Mouse (Mus musculus) forebrain, postnatal 0 days (tissue): ENCODE data around the gene Tcn2. TPM values are rescaled to one million over a fixed set of nuclear protein-coding genes. Genes with fewer than 3 reads are reported as not detected.
"Not testable (repeated sequence)": the region's sequence is repeated elsewhere in the genome, so short reads cannot be mapped to it uniquely, and the experiment has no call there.

Experiments
- ATAC-seq: fragments of 200-750 bp; cut with Nextera tagmentation; 2 replicates; pipeline ENCODE4 v1.8.0; 2017; ENCODE audit warnings: mild to moderate bottlenecking, moderate library complexity
- DNase-seq: peaks from one replicate; pipeline ENCODE4 v3.0.0-alpha.2; 2015
- H3K27ac ChIP-seq: fragments of 300-500 bp; sonication (generic); 2 replicates; pipeline ENCODE4 v1.5.1; 2014; ENCODE audit warnings: low read depth, mild to moderate bottlenecking, antibody characterized with exemption, low read length, moderate library complexity, mixed read lengths
- H3K27me3 ChIP-seq: fragments of 300-500 bp; sonication (generic); 2 replicates; pipeline ENCODE4 v1.6.1; 2014; ENCODE audit warnings: mild to moderate bottlenecking, low read length, mixed read lengths; ENCODE audit not compliant: insufficient read depth
- H3K36me3 ChIP-seq: fragments of 300-500 bp; sonication (generic); 2 replicates; pipeline ENCODE4 v1.6.1; 2014; ENCODE audit warnings: mild to moderate bottlenecking, moderate library complexity; ENCODE audit not compliant: insufficient read depth
- H3K4me1 ChIP-seq: fragments of 300-500 bp; sonication (generic); 2 replicates; pipeline ENCODE4 v1.6.1; 2014; ENCODE audit warnings: antibody characterized with exemption; ENCODE audit not compliant: insufficient read depth
- H3K4me2 ChIP-seq: fragments of 300-500 bp; sonication (generic); 2 replicates; pipeline ENCODE4 v1.6.1; 2014; ENCODE audit warnings: low read depth, mild to moderate bottlenecking, moderate library complexity
- H3K4me3 ChIP-seq: fragments of 300-500 bp; sonication (generic); 2 replicates; pipeline ENCODE4 v1.5.1; 2014; ENCODE audit warnings: low read depth, low read length, mixed read lengths
- H3K9ac ChIP-seq: fragments of 300-500 bp; sonication (generic); 2 replicates; pipeline ENCODE4 v1.6.1; 2014; ENCODE audit warnings: mild to moderate bottlenecking
- H3K9me3 ChIP-seq: fragments of 300-500 bp; sonication (generic); 2 replicates; pipeline ENCODE4 v1.6.1; 2016; ENCODE audit warnings: low read length
- CTCF ChIP-seq: sonication (generic); IDR thresholded peaks from 2 replicates; pipeline ENCODE4 v1.5.1; 2016; ENCODE audit warnings: antibody characterized with exemption, control low read depth, low read depth
- WGBS: fragments of 180-500 bp; shearing (Covaris S2); extraction: QIAGEN DNeasy Blood & Tissue Kit; methylation state at CpG from one replicate; pipeline ENCODE4 v1.1.7; 2014; 5-methylcytosine and 5-hydroxymethylcytosine counted together
- polyA plus RNA-seq: library from polyadenylated mRNA; unstranded; fragments of >200 nt; fragmentation: Nextera tagmentation; extraction: Ambion mirVana; gene quantifications from 2 replicates; pipeline ENCODE4 v1.2.1, GENCODE M21; 2015
- total RNA-seq: library from RNA; depleted of rRNA; stranded (reverse); fragments of >200 nt; gene quantifications from 2 replicates; pipeline ENCODE4 v1.2.3, GENCODE M21; 2014

Tcn2 gene
- total and polyA plus RNA-seq, 2 experiments from 2014 or later: 20.9 to 24.1 TPM

GRCm38 (mm10) chr11:3969837-3970236 lies 37.9 kb upstream of the Tcn2 start:
- H3K36me3 ChIP-seq: peaks cover 51% of the 10 kb centered on the region
- WGBS: 89% methylated on average over 3 of the region's 3 CpGs

GRCm38 (mm10) chr11:3964416-3965172 lies 32.6 kb upstream of the Tcn2 start:
- no peak for TF ChIP-seq CTCF
- peak overlapping the region; percentile 61 for H3K9ac ChIP-seq
- H3K27ac ChIP-seq: peak overlapping the region; percentile 60; the same call in 1 of the 2 replicates
- ATAC-seq (no peak), DNase-seq (no peak)
- H3K4me1 ChIP-seq: peaks cover 8% of the 10 kb centered on the region
- H3K9me3 ChIP-seq: no peaks in the 10 kb centered on the region
- no peaks in the 10 kb centered on the region for H3K27me3 ChIP-seq
- H3K4me3 ChIP-seq: peak overlapping the region; percentile 70
- H3K4me2 ChIP-seq: peak overlapping the region; percentile 82
- 15% methylated on average over 11 of the region's 11 CpGs for WGBS
- peaks cover 4% of the 10 kb centered on the region; the same call in 1 of the 2 replicates for H3K36me3 ChIP-seq

More at GRCm38 (mm10) chr11:3969837-3970236, 37.9 kb upstream of the Tcn2 start:
- TF ChIP-seq CTCF: peak; percentile 49
- Histone ChIP-seq H3K4me3 (no peak overlapping the region), H3K27ac (no peak overlapping the region), H3K4me2 (no peak overlapping the region), H3K27me3 (no peaks in the 10 kb centered on the region), H3K9me3 (no peaks in the 10 kb centered on the region), H3K4me1 (peaks cover 2% of the 10 kb centered on the region), H3K9ac (no peak overlapping the region)
- ATAC-seq: no peak
- DNase-seq: no peak

GRCm38 (mm10) chr11:3963610-3964415 lies 31.9 kb upstream of the Tcn2 start, which contains the start of gene Pes1:
TSS of gene Pes1 (plus strand) at chr11:3963975.
- Histone ChIP-seq H3K27ac (peak within 1 kb of the TSS; percentile 60), H3K9me3 (no peaks in the 10 kb centered on the region), H3K4me1 (peaks cover 8% of the 10 kb centered on the region), H3K4me3 (peak within 1 kb of the TSS; percentile 70), H3K36me3 (0 out of 2 replicates have a peak, but pooled peaks cover 4% of the 10 kb centered on the region), H3K9ac (peak within 1 kb of the TSS; percentile 61), H3K27me3 (no peaks in the 10 kb centered on the region), H3K4me2 (peak within 1 kb of the TSS; percentile 82)
- TF ChIP-seq CTCF: no peak
- under 1% methylated on average over 31 of the region's 31 CpGs for WGBS
- DNase-seq: peak; percentile 96
- peak; percentile 97 for ATAC-seq

- H3K27ac ChIP-seq: peak overlapping the region; percentile 60
- peak overlapping the region; percentile 61; the same call in 1 of the 2 replicates for H3K9ac ChIP-seq
- H3K36me3 ChIP-seq: 0 out of 2 replicates have a peak, but pooled peaks cover under 1% of the 10 kb centered on the region
- H3K4me3 ChIP-seq: peak overlapping the region; percentile 70
- ATAC-seq: 0 out of 2 replicates have a peak, but pooled peaks have one; percentile 4
- no peaks in the 10 kb centered on the region for H3K9me3 ChIP-seq
- peak overlapping the region; percentile 82 for H3K4me2 ChIP-seq
- H3K4me1 ChIP-seq: peaks cover 8% of the 10 kb centered on the region
- no peak for TF ChIP-seq CTCF
- WGBS: 87% methylated on average over 10 of the region's 10 CpGs
- DNase-seq: no peak
- no peaks in the 10 kb centered on the region for H3K27me3 ChIP-seq
Observed at GRCm38 (mm10) chr11:3963155-3963554, 31.2 kb upstream of the Tcn2 start.

- no peak for TF ChIP-seq CTCF
- Histone ChIP-seq H3K27me3 (no peaks in the 10 kb centered on the region), H3K36me3 (no peaks in the 10 kb centered on the region), H3K4me2 (no peak overlapping the region), H3K4me1 (peaks cover 8% of the 10 kb centered on the region), H3K9me3 (no peaks in the 10 kb centered on the region), H3K4me3 (no peak overlapping the region), H3K27ac (no peak overlapping the region), H3K9ac (no peak overlapping the region)
- DNase-seq (no peak), ATAC-seq (no peak)
- WGBS: 80% methylated on average over 3 of the region's 3 CpGs
Observed at GRCm38 (mm10) chr11:3961761-3962160, 29.8 kb upstream of the Tcn2 start.

GRCm38 (mm10) chr11:3960901-3961300 lies 28.9 kb upstream of the Tcn2 start:
- Histone ChIP-seq H3K9ac (no peak overlapping the region), H3K36me3 (no peaks in the 10 kb centered on the region), H3K4me2 (no peak overlapping the region), H3K4me1 (peaks cover 8% of the 10 kb centered on the region), H3K9me3 (no peaks in the 10 kb centered on the region), H3K4me3 (no peak overlapping the region), H3K27ac (no peak overlapping the region), H3K27me3 (no peaks in the 10 kb centered on the region)
- no peak for TF ChIP-seq CTCF
- no peak for ATAC-seq
- no peak for DNase-seq
- 62% methylated on average over 2 of the region's 2 CpGs for WGBS

GRCm38 (mm10) chr11:3955371-3955770 lies 23.4 kb upstream of the Tcn2 start:
- not testable (repeated sequence) for H3K27ac ChIP-seq, H3K36me3 ChIP-seq, ATAC-seq, H3K4me3 ChIP-seq, H3K9ac ChIP-seq, H3K4me2 ChIP-seq, H3K27me3 ChIP-seq, DNase-seq, H3K4me1 ChIP-seq, H3K9me3 ChIP-seq
- 79% methylated on average over 4 of the region's 4 CpGs for WGBS

- H3K4me3 ChIP-seq, ATAC-seq: not testable (repeated sequence)
- 73% methylated on average over 5 of the region's 5 CpGs for WGBS
Observed at GRCm38 (mm10) chr11:3954876-3955275, 22.9 kb upstream of the Tcn2 start.

More at GRCm38 (mm10) chr11:3954876-3955275, 22.9 kb upstream of the Tcn2 start:
- H3K27ac ChIP-seq, H3K4me2 ChIP-seq, H3K9ac ChIP-seq, H3K27me3 ChIP-seq, H3K9me3 ChIP-seq, H3K4me1 ChIP-seq, H3K36me3 ChIP-seq, DNase-seq: not testable (repeated sequence)
